Comparison of ENCODE assay signal across 18 mouse cellular contexts in the genomic region with DNA sequence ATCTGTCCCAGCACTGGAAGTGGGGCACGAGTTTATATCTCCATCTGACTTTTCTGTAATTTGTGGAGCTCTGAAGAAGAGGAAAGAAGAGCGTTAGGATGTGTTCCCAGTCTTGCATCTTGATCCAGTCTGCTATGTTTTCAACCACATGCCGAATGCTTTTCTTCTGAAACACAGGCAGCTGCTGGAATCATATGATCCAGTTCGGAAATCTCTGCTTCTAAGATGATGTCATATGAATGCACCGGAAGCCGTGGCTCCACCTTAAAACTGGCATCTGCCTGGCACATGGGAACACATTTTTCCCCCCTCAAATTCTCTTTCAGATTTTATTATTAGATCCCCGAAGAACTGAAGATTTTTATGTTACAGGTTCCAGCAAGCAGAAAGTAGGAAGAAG.
"Had no signal": no experiment of that assay in that cellular context is flagged by ENCODE, and none has a peak within 500 bp of the region (broad histone marks: within the 10 kb centered on the region; RNA-seq: fewer than 3 reads in every experiment).

No protein-coding gene starts in this region.

- H3K4me3 ChIP-seq: limb, embryonic 13.5 days; liver, embryonic 13.5 days; neural tube, embryonic 12.5 days; neural tube, embryonic 15.5 days had no signal

- DNase-seq: kidney, adult 9 months; kidney, postnatal 14 days; kidney, postnatal 4 days; left cerebral cortex, postnatal 4 days; liver, embryonic 13.5 days; lung, adult 2 months; lung, postnatal 14 days; lung, postnatal 4 days; midbrain, embryonic 14.5 days; right cerebral cortex, adult 18-20 months; right cerebral cortex, postnatal 14 days; right cerebral cortex, postnatal 4 days; thymus, adult 2 months; thymus, postnatal 25 days had no signal

- H3K36me3 ChIP-seq: liver, embryonic 13.5 days; neural tube, embryonic 12.5 days; neural tube, embryonic 15.5 days had no signal

- H3K27me3 ChIP-seq: liver, embryonic 13.5 days; neural tube, embryonic 12.5 days; neural tube, embryonic 15.5 days had no signal

- H3K27ac ChIP-seq: limb, embryonic 13.5 days; liver, embryonic 13.5 days; neural tube, embryonic 12.5 days; neural tube, embryonic 15.5 days; stomach, postnatal 0 days had no signal
